Comparison of ENCODE assay signal across 30 mouse cellular contexts in the genomic region with DNA sequence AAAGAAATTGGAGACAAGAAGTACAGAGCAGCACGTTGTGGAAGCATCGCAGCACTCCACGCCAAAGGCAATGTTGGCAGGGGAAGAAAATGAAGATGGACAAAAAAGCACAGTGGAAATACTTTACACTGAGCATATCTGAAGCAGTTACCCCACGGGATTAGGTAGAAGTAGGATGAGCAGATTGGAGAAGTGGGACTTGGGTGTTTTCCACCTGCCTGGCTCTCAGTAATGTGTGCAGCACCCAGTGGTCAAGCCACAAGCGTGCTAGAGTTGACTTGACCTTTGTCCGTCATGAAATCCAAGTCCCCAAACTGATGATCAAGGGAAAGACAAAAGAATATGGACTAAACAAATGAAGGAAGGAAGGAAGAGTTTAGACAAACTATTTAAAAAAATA.
"Had no signal": no experiment of that assay in that cellular context is flagged by ENCODE, and none has a peak within 500 bp of the region (broad histone marks: within the 10 kb centered on the region; RNA-seq: fewer than 3 reads in every experiment).

No protein-coding gene starts in this region.

- H3K36me3 ChIP-seq: limb, embryonic 10.5 days; limb, embryonic 12.5 days; limb, embryonic 13.5 days; limb, embryonic 15.5 days; liver, embryonic 12.5 days; liver, embryonic 13.5 days; liver, embryonic 15.5 days; lung, embryonic 15.5 days; midbrain, embryonic 10.5 days; midbrain, embryonic 12.5 days; midbrain, embryonic 13.5 days; midbrain, embryonic 15.5 days; neural tube, embryonic 12.5 days had no signal

- DNase-seq: left cerebral cortex, postnatal 4 days; liver; liver, embryonic 13.5 days; liver, postnatal 0 days; lung, adult 18-20 months; lung, adult 2 months; lung, embryonic 14.5 days; lung, postnatal 10 days; lung, postnatal 14 days; lung, postnatal 36 days; lung, postnatal 4 days; midbrain, embryonic 14.5 days had no signal

- H3K27ac ChIP-seq: limb, embryonic 10.5 days; limb, embryonic 12.5 days; limb, embryonic 13.5 days; limb, embryonic 15.5 days; liver, embryonic 12.5 days; liver, embryonic 13.5 days; liver, embryonic 14.5 days; liver, embryonic 15.5 days; lung, embryonic 15.5 days; macrophage; midbrain, embryonic 10.5 days; midbrain, embryonic 12.5 days; midbrain, embryonic 13.5 days; midbrain, embryonic 15.5 days; neural tube, embryonic 12.5 days had no signal

- H3K4me3 ChIP-seq: limb, embryonic 10.5 days; limb, embryonic 12.5 days; limb, embryonic 13.5 days; limb, embryonic 15.5 days; liver, embryonic 12.5 days; liver, embryonic 13.5 days; liver, embryonic 15.5 days; lung, embryonic 15.5 days; megakaryocyte, embryonic 14.5 days; midbrain, embryonic 10.5 days; midbrain, embryonic 12.5 days; midbrain, embryonic 13.5 days; midbrain, embryonic 15.5 days; myocyte; neural tube, embryonic 12.5 days had no signal

- H3K27me3 ChIP-seq: limb, embryonic 12.5 days; limb, embryonic 13.5 days; limb, embryonic 15.5 days; liver, embryonic 12.5 days; liver, embryonic 13.5 days; liver, embryonic 15.5 days; lung, embryonic 15.5 days; midbrain, embryonic 12.5 days; midbrain, embryonic 13.5 days; midbrain, embryonic 15.5 days; neural tube, embryonic 12.5 days had no signal

- H3K9ac ChIP-seq: limb, embryonic 12.5 days; limb, embryonic 13.5 days; limb, embryonic 15.5 days; liver, embryonic 12.5 days; liver, embryonic 13.5 days; liver, embryonic 14.5 days; liver, embryonic 15.5 days; liver, postnatal 0 days; lung, embryonic 14.5 days; lung, embryonic 15.5 days; midbrain, embryonic 12.5 days; midbrain, embryonic 13.5 days; midbrain, embryonic 15.5 days; neural tube, embryonic 12.5 days had no signal

- H3K4me1 ChIP-seq: limb, embryonic 10.5 days; limb, embryonic 12.5 days; limb, embryonic 13.5 days; limb, embryonic 15.5 days; liver, embryonic 12.5 days; liver, embryonic 13.5 days; liver, embryonic 15.5 days; midbrain, embryonic 10.5 days; midbrain, embryonic 12.5 days; midbrain, embryonic 13.5 days; midbrain, embryonic 15.5 days; neural tube, embryonic 12.5 days had no signal

- H3K4me2 ChIP-seq: limb, embryonic 12.5 days; limb, embryonic 13.5 days; limb, embryonic 15.5 days; liver, embryonic 11.5 days; liver, embryonic 12.5 days; liver, embryonic 13.5 days; liver, embryonic 15.5 days; lung, embryonic 14.5 days; lung, embryonic 15.5 days; midbrain, embryonic 11.5 days; midbrain, embryonic 12.5 days; midbrain, embryonic 13.5 days; midbrain, embryonic 15.5 days; neural tube, embryonic 12.5 days had no signal

- H3K9me3 ChIP-seq: limb, embryonic 10.5 days; limb, embryonic 12.5 days; limb, embryonic 13.5 days; limb, embryonic 15.5 days; liver, embryonic 12.5 days; liver, embryonic 13.5 days; liver, embryonic 15.5 days; lung, embryonic 15.5 days; megakaryocyte, embryonic 14.5 days; midbrain, embryonic 10.5 days; midbrain, embryonic 12.5 days; midbrain, embryonic 13.5 days; midbrain, embryonic 15.5 days; neural tube, embryonic 12.5 days had no signal
